Mouse (Mus musculus) bone marrow, adult 2 months (tissue): ENCODE results near the gene Strap.

Experiments
- CTCF ChIP-seq: fragments of 200-500 bp; IDR thresholded peaks from 2 replicates; pipeline ENCODE4 v1.5.1; 2011; ENCODE audit warnings: low read length, control low read depth; ENCODE audit not compliant: control insufficient read depth, insufficient read depth
- POLR2A ChIP-seq: fragments of 200-500 bp; IDR thresholded peaks from 2 replicates; pipeline ENCODE4 v1.6.1; 2011; ENCODE audit warnings: low read depth, mild to moderate bottlenecking, control low read depth, low read length, borderline replicate concordance; ENCODE audit not compliant: control insufficient read depth

- TF ChIP-seq POLR2A: no peak
- TF ChIP-seq CTCF: no peak
Measured at GRCm38 (mm10) chr6:137783899-137784637, 49.2 kb downstream of the Strap start.
